Mouse (Mus musculus) lung, adult 2 months (tissue): Measurements from ENCODE around the gene Atg5. TPM values are rescaled to one million over a fixed set of nuclear protein-coding genes. Genes with fewer than 3 reads are reported as not detected.

Experiments used
- DNase-seq: peaks from one replicate; pipeline ENCODE4 v3.0.0; 2022
- H3K4me1 ChIP-seq: fragments of 200-500 bp; 2 replicates; pipeline ENCODE4 v1.6.1; 2011; ENCODE audit warnings: low read length; ENCODE audit not compliant: control insufficient read depth, insufficient read depth
- H3K4me3 ChIP-seq: fragments of 200-500 bp; replicated peaks from 2 replicates; pipeline ENCODE3; 2011; ENCODE audit warnings: low read depth, mild to moderate bottlenecking, control low read depth, low read length; ENCODE audit errors: extremely low read depth
- CTCF ChIP-seq: fragments of 200-500 bp; IDR thresholded peaks from 2 replicates; pipeline ENCODE4 v1.5.1; 2011; ENCODE audit warnings: mild to moderate bottlenecking, low read length, control low read depth; ENCODE audit not compliant: insufficient read depth
- POLR2A ChIP-seq: fragments of 200-500 bp; IDR thresholded peaks from 2 replicates; pipeline ENCODE4 v1.6.1; 2011; ENCODE audit warnings: low read depth, mild to moderate bottlenecking, control low read depth, low read length, borderline replicate concordance; ENCODE audit errors: extremely low read depth
- WGBS: fragments of 180-500 bp; shearing (Covaris S2); methylation state at CpG from one replicate; pipeline ENCODE4 v1.1.7; 2018; 5-methylcytosine and 5-hydroxymethylcytosine counted together
- polyA plus RNA-seq: library from polyadenylated mRNA; depleted of rRNA; stranded (reverse); fragments of >200 nt; gene quantifications from 2 replicates; pipeline ENCODE4 v1.2.3, GENCODE M21; 2012

Atg5 gene
- polyA plus RNA-seq, 1 experiment, result 8.5 TPM

GRCm38 (mm10) chr10:44308280-44308679, 40.1 kb downstream of the Atg5 start:
- TF ChIP-seq CTCF (no peak), POLR2A (no peak)
- Histone ChIP-seq H3K4me3 (no peak overlapping the region), H3K4me1 (no peaks in the 10 kb centered on the region)
- DNase-seq, result no peak

- TF ChIP-seq POLR2A (no peak), CTCF (no peak)
- DNase-seq, result no peak
- Histone ChIP-seq H3K4me3 (no peak overlapping the region), H3K4me1 (no peaks in the 10 kb centered on the region)
- WGBS, result 71% methylated on average over 6 of the region's 6 CpGs
Observed at GRCm38 (mm10) chr10:44309250-44309649, 41.1 kb downstream of the Atg5 start.

GRCm38 (mm10) chr10:44315276-44315675, 47.1 kb downstream of the Atg5 start:
- WGBS, result 65% methylated on average over 5 of the region's 5 CpGs
- Histone ChIP-seq H3K4me1 (no peaks in the 10 kb centered on the region; the same call in none of the 2 replicates), H3K4me3 (no peak overlapping the region)
- DNase-seq, result no peak
- TF ChIP-seq POLR2A (no peak), CTCF (no peak)

GRCm38 (mm10) chr10:44316280-44317270, 48.4 kb downstream of the Atg5 start:
- no peak for DNase-seq
- H3K4me3 ChIP-seq, result no peak overlapping the region
- H3K4me1 ChIP-seq, result no peaks in the 10 kb centered on the region; the same call in none of the 2 replicates
- TF ChIP-seq POLR2A, result no peak
- no peak for TF ChIP-seq CTCF
- WGBS, result 45% methylated on average over 14 of the region's 14 CpGs

GRCm38 (mm10) chr10:44322166-44322565, 54.0 kb downstream of the Atg5 start:
- DNase-seq, result no peak
- peaks cover 8% of the 10 kb centered on the region for H3K4me1 ChIP-seq
- H3K4me3 ChIP-seq, result no peak overlapping the region
- TF ChIP-seq POLR2A, result no peak
- TF ChIP-seq CTCF, result no peak
- 13% methylated on average over 1 of the region's 1 CpGs for WGBS

- TF ChIP-seq POLR2A (no peak), CTCF (no peak)
- 74% methylated on average over 9 of the region's 9 CpGs for WGBS
- no peak for DNase-seq
- Histone ChIP-seq H3K4me3 (no peak overlapping the region), H3K4me1 (peaks cover 8% of the 10 kb centered on the region)
Observed at GRCm38 (mm10) chr10:44323070-44323775, 55.1 kb downstream of the Atg5 start.

- TF ChIP-seq CTCF (no peak), POLR2A (no peak)
- 97% methylated on average over 8 of the region's 8 CpGs for WGBS
- no peak overlapping the region for H3K4me3 ChIP-seq
- H3K4me1 ChIP-seq, result peaks cover 8% of the 10 kb centered on the region
- DNase-seq, result no peak
Observed at GRCm38 (mm10) chr10:44323836-44324235, 55.7 kb downstream of the Atg5 start.

GRCm38 (mm10) chr10:44325551-44326500, 57.7 kb downstream of the Atg5 start:
- TF ChIP-seq CTCF (no peak), POLR2A (no peak)
- 72% methylated on average over 13 of the region's 13 CpGs for whole genome bisulfite sequencing
- Histone ChIP-seq H3K4me1 (peaks cover 8% of the 10 kb centered on the region), H3K4me3 (no peak overlapping the region)
- DNase-seq, result no peak

GRCm38 (mm10) chr10:44327057-44327456, 58.9 kb downstream of the Atg5 start:
- WGBS, result 90% methylated on average over 9 of the region's 9 CpGs
- TF ChIP-seq POLR2A (no peak), CTCF (no peak)
- no peak overlapping the region for H3K4me3 ChIP-seq
- no peak for DNase-seq
- peaks cover 4% of the 10 kb centered on the region for H3K4me1 ChIP-seq
